Mouse (Mus musculus) heart, adult 2 months (tissue): ENCODE data around the gene Ceacam1. TPM values are rescaled to one million over a fixed set of nuclear protein-coding genes. Genes with fewer than 3 reads are reported as not detected.
"Not testable (repeated sequence)": the region's sequence is repeated elsewhere in the genome, so short reads cannot be mapped to it uniquely, and the experiment has no call there.

Experiments
- DNase-seq, 2 experiments: peaks; one replicate each; pipeline ENCODE4 v3.0.0; 2021
- H3K27ac ChIP-seq: fragments of 200-600 bp; 2 replicates; pipeline ENCODE4 v1.8.1; 2022
- H3K27me3 ChIP-seq: fragments of 200-500 bp; 2 replicates; pipeline ENCODE4 v1.6.1; 2012; ENCODE audit warnings: mild to moderate bottlenecking, low read length, inconsistent platforms, mixed read lengths; ENCODE audit not compliant: control insufficient read depth, insufficient read depth
- H3K36me3 ChIP-seq: fragments of 200-500 bp; 2 replicates; pipeline ENCODE4 v1.6.1; 2012; ENCODE audit warnings: low read length, inconsistent platforms; ENCODE audit not compliant: control insufficient read depth, insufficient read depth
- H3K4me1 ChIP-seq: fragments of 200-500 bp; 2 replicates; pipeline ENCODE4 v1.6.1; 2011; ENCODE audit warnings: low read length; ENCODE audit not compliant: control insufficient read depth, insufficient read depth
- H3K4me3 ChIP-seq: fragments of 200-600 bp; 2 replicates; pipeline ENCODE4 v1.8.1; 2022
- H3K79me2 ChIP-seq: fragments of 200-500 bp; replicated peaks from 2 replicates; pipeline ENCODE4 v1.6.1; 2012; ENCODE audit warnings: mild to moderate bottlenecking, inconsistent platforms, low read length, moderate library complexity, mixed read lengths; ENCODE audit not compliant: control insufficient read depth, insufficient read depth
- H3K9ac ChIP-seq: fragments of 200-500 bp; 2 replicates; pipeline ENCODE4 v1.6.1; 2012; ENCODE audit warnings: low read depth, mild to moderate bottlenecking, control low read depth, inconsistent platforms, low read length, mixed read lengths
- CTCF ChIP-seq: fragments of 200-600 bp; IDR thresholded peaks from 2 replicates; pipeline ENCODE4 v1.8.1; 2022; ENCODE audit warnings: antibody characterized with exemption, mild to moderate bottlenecking, moderate library complexity
- EP300 ChIP-seq: fragments of 200-500 bp; IDR thresholded peaks from 2 replicates; pipeline ENCODE4 v1.6.1; 2011; ENCODE audit warnings: low read depth, low read length, control low read depth; ENCODE audit not compliant: insufficient read depth
- POLR2A ChIP-seq: fragments of 200-500 bp; IDR thresholded peaks from 2 replicates; pipeline ENCODE4 v1.6.1; 2011; ENCODE audit warnings: mild to moderate bottlenecking, low read depth, low read length, control low read depth; ENCODE audit not compliant: insufficient read depth
- WGBS: fragments of 180-500 bp; shearing (Covaris S2); methylation state at CpG from one replicate; pipeline ENCODE4 v1.1.7; 2018; 5-methylcytosine and 5-hydroxymethylcytosine counted together
- intact Hi-C: fragments of 180-260 bp; cut with DNase I; formaldehyde crosslinking; loops from one replicate; pipeline ENCODE4 v1.15.1; 2025
- polyA plus RNA-seq: library from polyadenylated mRNA; depleted of rRNA; stranded (reverse); fragments of >200 nt; gene quantifications from 2 replicates; pipeline ENCODE4 v1.2.3, GENCODE M21; 2012
- total RNA-seq, 2 experiments: library from RNA; stranded (reverse); gene quantifications; 2 replicates each; pipeline ENCODE4 v1.2.3; 2021

Ceacam1 gene
- total and polyA plus RNA-seq, 3 experiments = 9.8 to 14.6 (median 13.5) TPM

GRCm38 (mm10) chr7:25486186-25486585 lies 8.8 kb upstream of the Ceacam1 start:
- no peaks in the 10 kb centered on the region for H3K36me3 ChIP-seq
- peak; percentile 39 to 51 for DNase-seq
- H3K4me3 ChIP-seq = no peak overlapping the region
- H3K4me1 ChIP-seq = no peaks in the 10 kb centered on the region
- no peaks in the 10 kb centered on the region for H3K79me2 ChIP-seq
- 23% methylated on average over 1 of the region's 1 CpGs for WGBS
- H3K9ac ChIP-seq = no peak overlapping the region
- H3K27me3 ChIP-seq = no peaks in the 10 kb centered on the region
- intact Hi-C loops = loop anchor here (5.0 kb wide), 1 partner anchor 111 kb away; no protein-coding TSS in a partner anchor
- TF ChIP-seq CTCF = peak; percentile 72
- TF ChIP-seq EP300 = no peak
- H3K27ac ChIP-seq = no peak overlapping the region

DNA sequence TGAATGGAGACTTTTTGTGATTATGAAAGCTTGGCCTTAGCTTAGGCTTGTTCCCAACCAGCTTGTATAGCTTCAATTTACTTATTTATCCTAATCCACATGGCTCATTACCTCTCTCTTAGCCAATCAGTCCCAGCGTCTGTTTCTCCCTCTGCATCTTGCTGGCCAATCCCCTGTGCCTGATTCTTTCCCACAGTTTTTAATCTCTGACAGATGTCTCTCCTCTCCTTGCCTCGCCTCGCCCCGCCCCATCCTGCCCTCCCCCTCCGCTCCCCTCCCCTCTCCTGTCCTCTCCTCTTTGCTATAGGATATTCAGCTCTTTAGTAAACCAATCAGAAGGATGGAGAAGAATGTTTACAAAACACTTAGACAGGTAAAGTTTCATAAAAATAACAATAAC lies 7.7 kb upstream of the Ceacam1 start:
- Histone ChIP-seq H3K36me3 (no peaks in the 10 kb centered on the region), H3K27me3 (no peaks in the 10 kb centered on the region), H3K27ac (no peak overlapping the region), H3K79me2 (no peaks in the 10 kb centered on the region), H3K4me1 (no peaks in the 10 kb centered on the region), H3K9ac (no peak overlapping the region), H3K4me3 (no peak overlapping the region)
- no peak for DNase-seq
- WGBS = 60% methylated on average over 5 of the region's 5 CpGs
- intact Hi-C loops = loop anchor here (2.0 to 5.0 kb wide), 2 partner anchors 56 to 112 kb away; no protein-coding TSS in a partner anchor
- TF ChIP-seq POLR2A (no peak), CTCF (no peak), EP300 (no peak)

DNA sequence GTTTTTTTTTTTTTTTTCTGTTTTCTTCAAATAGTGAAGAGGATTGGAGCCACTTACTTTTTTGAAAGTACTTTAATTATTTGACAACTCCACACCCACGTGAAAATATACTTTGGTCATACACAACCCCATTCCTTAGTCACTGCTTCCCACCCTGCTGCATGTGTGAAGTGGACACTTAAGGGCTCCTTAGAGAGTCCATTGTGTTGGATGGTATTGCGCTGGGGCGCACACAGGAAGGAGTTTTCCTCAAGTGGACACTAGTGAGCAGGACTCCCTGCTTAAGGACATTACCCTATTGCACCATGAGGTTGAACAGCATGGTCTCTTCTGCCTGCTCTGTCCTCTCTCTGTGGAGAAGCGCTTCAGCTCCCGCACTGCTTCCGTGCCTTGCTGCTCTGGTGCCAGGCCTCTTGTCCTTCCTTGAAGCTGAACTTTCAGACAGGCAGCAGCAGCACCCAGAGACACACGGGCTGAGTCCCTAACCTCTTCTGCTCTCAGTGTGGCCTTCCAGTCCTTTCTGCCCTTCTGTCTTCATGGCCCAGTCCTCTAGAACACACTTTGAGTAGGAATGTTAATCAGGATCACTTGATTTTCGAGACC lies 5.8 kb upstream of the Ceacam1 start:
- Histone ChIP-seq H3K4me3 (no peak overlapping the region), H3K36me3 (no peaks in the 10 kb centered on the region), H3K27me3 (no peaks in the 10 kb centered on the region), H3K79me2 (no peaks in the 10 kb centered on the region), H3K4me1 (no peaks in the 10 kb centered on the region; the same call in 1 of the 2 replicates), H3K27ac (no peak overlapping the region), H3K9ac (no peak overlapping the region)
- intact Hi-C loops = no loop called here
- 74% methylated on average over 8 of the region's 8 CpGs for WGBS
- no peak for TF ChIP-seq EP300
- TF ChIP-seq POLR2A = no peak
- no peak for TF ChIP-seq CTCF
- DNase-seq = no peak

DNA sequence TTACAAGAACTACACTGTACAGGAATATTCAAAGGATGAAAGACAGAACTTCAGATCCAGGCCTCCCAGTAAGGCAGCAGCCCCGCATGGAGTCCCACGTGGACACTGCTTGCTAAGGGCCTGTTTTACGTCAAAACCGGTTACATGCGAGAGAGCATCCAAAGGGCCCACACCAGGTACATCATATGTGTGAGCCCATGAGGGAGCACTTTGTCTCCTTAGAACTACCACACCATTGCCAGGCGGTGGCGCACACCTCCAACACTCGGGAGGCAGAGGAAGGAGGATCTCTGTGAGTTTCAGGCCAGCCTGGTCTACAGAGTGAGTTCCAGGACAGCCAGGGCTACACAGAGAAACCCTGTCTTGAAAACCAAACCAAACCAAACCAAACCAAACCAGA lies 3.4 kb upstream of the Ceacam1 start:
- H3K4me1 ChIP-seq, H3K27me3 ChIP-seq, H3K27ac ChIP-seq, H3K9ac ChIP-seq, H3K79me2 ChIP-seq, H3K4me3 ChIP-seq, H3K36me3 ChIP-seq, DNase-seq, intact Hi-C loops: not testable (repeated sequence)
- 0 out of 2 replicates have a peak, but pooled peaks have one; percentile 14 for TF ChIP-seq CTCF
- WGBS = 67% methylated on average over 8 of the region's 8 CpGs

DNA sequence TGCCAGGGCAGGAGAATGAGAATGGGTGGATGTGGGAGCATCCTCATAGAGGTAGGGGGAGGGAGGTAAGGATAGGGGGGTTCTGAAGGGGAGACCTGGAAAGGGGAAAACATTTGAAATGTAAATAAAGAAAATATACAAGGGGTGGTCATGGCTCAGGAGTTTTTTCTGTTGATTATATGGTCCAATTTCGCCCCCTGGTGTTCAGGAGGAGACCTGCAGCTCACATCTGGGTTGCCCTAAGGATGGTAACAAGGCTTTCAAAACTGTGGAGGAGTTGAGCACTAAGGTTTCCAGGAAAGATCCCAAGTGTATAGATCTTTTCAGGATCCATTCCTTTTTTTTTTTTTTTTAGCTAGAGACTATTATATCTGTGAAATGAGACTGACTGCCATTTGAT lies 2.0 kb upstream of the Ceacam1 start:
- 0% methylated on average over 1 of the region's 1 CpGs for WGBS
- DNase-seq = peak; percentile 35 to 59
- H3K79me2 ChIP-seq = no peaks in the 10 kb centered on the region
- H3K27ac ChIP-seq = no peak overlapping the region
- peaks cover 5% of the 10 kb centered on the region for H3K4me1 ChIP-seq
- intact Hi-C loops = loop anchor here (1.0 kb wide), 1 partner anchor 55 kb away; no protein-coding TSS in a partner anchor
- no peak overlapping the region for H3K9ac ChIP-seq
- no peaks in the 10 kb centered on the region for H3K27me3 ChIP-seq
- no peak overlapping the region for H3K4me3 ChIP-seq
- H3K36me3 ChIP-seq = peaks cover 6% of the 10 kb centered on the region
- TF ChIP-seq POLR2A = no peak
- TF ChIP-seq CTCF = peak; percentile 86

GRCm38 (mm10) chr7:25477752-25478093 lies 320 bp upstream of the Ceacam1 start:
- H3K27ac ChIP-seq = peak overlapping the region; percentile 88
- H3K4me3 ChIP-seq, H3K36me3 ChIP-seq, H3K79me2 ChIP-seq, H3K9ac ChIP-seq, H3K4me1 ChIP-seq, DNase-seq, H3K27me3 ChIP-seq: not testable (repeated sequence)
- 46% methylated on average over 2 of the region's 2 CpGs for WGBS
- intact Hi-C loops = loop anchor here (2.0 kb wide), 1 partner anchor 45 kb away; no protein-coding TSS in a partner anchor

DNA sequence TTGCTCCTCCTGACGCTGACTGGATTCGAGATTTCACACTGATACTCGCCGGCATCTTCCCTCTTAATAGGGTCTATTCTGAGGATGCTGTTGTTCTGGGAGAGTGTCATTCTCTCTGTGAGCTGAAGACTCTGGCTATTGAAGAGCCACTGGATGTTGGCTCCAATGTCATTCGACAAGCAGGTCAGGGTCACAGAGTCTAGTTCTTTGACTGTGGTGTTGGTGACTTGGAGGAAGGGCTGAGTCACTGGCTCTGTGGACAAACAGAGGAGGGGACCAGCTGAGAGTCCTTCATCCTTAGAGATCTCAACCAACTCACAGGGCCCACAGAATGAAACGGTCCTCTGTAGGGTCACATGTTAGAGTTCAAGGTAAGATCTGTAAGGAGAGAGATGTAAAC lies 5.6 kb downstream of the Ceacam1 start:
- H3K27ac ChIP-seq, H3K9ac ChIP-seq, H3K4me3 ChIP-seq, H3K36me3 ChIP-seq, DNase-seq, intact Hi-C loops, H3K4me1 ChIP-seq, H3K79me2 ChIP-seq, H3K27me3 ChIP-seq: not testable (repeated sequence)
- 81% methylated on average over 6 of the region's 6 CpGs for WGBS

- DNase-seq, H3K4me3 ChIP-seq, H3K36me3 ChIP-seq, H3K79me2 ChIP-seq, H3K4me1 ChIP-seq, H3K27me3 ChIP-seq, H3K27ac ChIP-seq, intact Hi-C loops, H3K9ac ChIP-seq: not testable (repeated sequence)
- 71% methylated on average over 3 of the region's 3 CpGs for WGBS
Observed at GRCm38 (mm10) chr7:25465586-25465985, 11.8 kb downstream of the Ceacam1 start.
